Mouse (Mus musculus) CH12.LX (cell line): ENCODE results near the gene Bhlhe40. TPM values are rescaled to one million over a fixed set of nuclear protein-coding genes. Genes with fewer than 3 reads are reported as not detected.

Experiments used
- DNase-seq: peaks from one replicate; pipeline ENCODE4 v3.0.0-alpha.2; 2013; ENCODE audit errors: extremely low read depth
- H3K27ac ChIP-seq: 2 replicates; pipeline ENCODE4 v1.5.1; 2012; ENCODE audit warnings: low read depth, mild to moderate bottlenecking, control low read depth, moderate library complexity; ENCODE audit not compliant: insufficient read depth
- H3K27me3 ChIP-seq: replicated peaks from 2 replicates; pipeline ENCODE3; 2012; ENCODE audit warnings: inconsistent platforms
- H3K36me3 ChIP-seq, 2 experiments: replicated peaks in 1 of 2; 2 replicates each; pipeline versions ENCODE3 to v1.6.1; 2012; ENCODE audit warnings: inconsistent platforms in 1 of 2, low read length in 1 of 2, mild to moderate bottlenecking in 1 of 2, mixed read lengths in 1 of 2, moderate library complexity in 1 of 2; ENCODE audit not compliant: control insufficient read depth in 1 of 2, insufficient read depth in 1 of 2
- H3K4me1 ChIP-seq, 2 experiments: 2 replicates each; pipeline ENCODE4 v1.6.1; 2012; ENCODE audit warnings: inconsistent platforms in 1 of 2, moderate library complexity in 1 of 2; ENCODE audit not compliant: insufficient read depth in 2 of 2, control insufficient read depth in 1 of 2
- H3K4me2 ChIP-seq: 2 replicates; pipeline ENCODE4 v1.6.1; 2012; ENCODE audit warnings: low read depth, mild to moderate bottlenecking, control low read depth; ENCODE audit not compliant: poor library complexity, insufficient read depth, severe bottlenecking
- H3K4me3 ChIP-seq, 3 experiments: fragments of 150-350 bp in 1 of 3; sonication (generic) in 1 of 3; replicated peaks in 1 of 3; 2 replicates each; pipeline versions ENCODE3 to v1.5.1; 2011 to 2012; ENCODE audit warnings: low read depth in 2 of 3, low read length in 2 of 3, mild to moderate bottlenecking in 2 of 3, moderate library complexity in 2 of 3, control low read depth in 1 of 3, improper control_type of control experiment in 1 of 3, inconsistent platforms in 1 of 3, mixed read lengths in 1 of 3; ENCODE audit not compliant: poor library complexity in 1 of 3
- H3K79me2 ChIP-seq: replicated peaks from 2 replicates; pipeline ENCODE4 v1.6.1; 2012; ENCODE audit warnings: mild to moderate bottlenecking, moderate library complexity; ENCODE audit not compliant: control insufficient read depth, poor library complexity, insufficient read depth, severe bottlenecking; ENCODE audit errors: extremely low read depth
- H3K9ac ChIP-seq: 2 replicates; pipeline ENCODE4 v1.6.1; 2012; ENCODE audit warnings: low read depth, mild to moderate bottlenecking, control low read depth, moderate library complexity; ENCODE audit not compliant: insufficient read depth
- H3K9me3 ChIP-seq: replicated peaks from 2 replicates; pipeline ENCODE3; 2012; ENCODE audit warnings: low read length, inconsistent platforms, mixed read lengths
- CHD1 ChIP-seq: IDR thresholded peaks from 2 replicates; pipeline ENCODE4 v1.6.1; 2012; ENCODE audit warnings: low read depth, low read length, improper control_type of control experiment, inconsistent platforms
- CHD2 ChIP-seq: IDR thresholded peaks from 2 replicates; pipeline ENCODE4 v1.6.1; 2011; ENCODE audit warnings: low read length, improper control_type of control experiment
- CTCF ChIP-seq, 2 experiments: IDR thresholded peaks in 1 of 2; conservative IDR thresholded peaks in 1 of 2; 2 replicates each; pipeline ENCODE4 v1.5.1; 2011 to 2012; ENCODE audit warnings: low read depth in 2 of 2, low read length in 2 of 2, improper control_type of control experiment in 1 of 2, inconsistent platforms in 1 of 2, mild to moderate bottlenecking in 1 of 2, moderate library complexity in 1 of 2
- ELF1 ChIP-seq: IDR thresholded peaks from 2 replicates; pipeline ENCODE4 v1.6.1; 2014; ENCODE audit warnings: low read depth, mild to moderate bottlenecking, inconsistent platforms, low read length, improper control_type of control experiment
- ETS1 ChIP-seq: conservative IDR thresholded peaks from 2 replicates; pipeline ENCODE4 v1.6.1; 2012; ENCODE audit warnings: low read depth, mild to moderate bottlenecking, inconsistent platforms, low read length, improper control_type of control experiment, moderate library complexity
- GABPA ChIP-seq: IDR thresholded peaks from 2 replicates; pipeline ENCODE4 v1.6.1; 2012; ENCODE audit warnings: low read depth, low read length, improper control_type of control experiment, inconsistent platforms; ENCODE audit not compliant: insufficient replicate concordance
- KAT2A ChIP-seq: IDR thresholded peaks from 2 replicates; pipeline ENCODE4 v1.6.1; 2012; ENCODE audit warnings: low read length, improper control_type of control experiment, inconsistent platforms; ENCODE audit not compliant: insufficient replicate concordance
- MAZ ChIP-seq: IDR thresholded peaks from 2 replicates; pipeline ENCODE4 v1.6.1; 2012; ENCODE audit warnings: low read depth, mild to moderate bottlenecking, inconsistent platforms, low read length, improper control_type of control experiment, moderate library complexity
- MEF2A ChIP-seq: IDR thresholded peaks from 2 replicates; pipeline ENCODE4 v1.6.1; 2014; ENCODE audit warnings: low read depth, mild to moderate bottlenecking, inconsistent platforms, low read length, improper control_type of control experiment, borderline replicate concordance
- MYC ChIP-seq: IDR thresholded peaks from 2 replicates; pipeline ENCODE4 v1.6.1; 2011; ENCODE audit warnings: low read depth, mild to moderate bottlenecking, improper control_type of control experiment, low read length
- NELFE ChIP-seq: IDR thresholded peaks from 2 replicates; pipeline ENCODE4 v1.6.1; 2011; ENCODE audit warnings: low read depth, low read length, improper control_type of control experiment
- NRF1 ChIP-seq: IDR thresholded peaks from 2 replicates; pipeline ENCODE4 v1.6.1; 2014; ENCODE audit warnings: low read depth, mild to moderate bottlenecking, inconsistent platforms, low read length, improper control_type of control experiment, moderate library complexity
- PAX5 ChIP-seq: IDR thresholded peaks from 2 replicates; pipeline ENCODE4 v1.6.1; 2012; ENCODE audit warnings: low read length, inconsistent platforms, mixed read lengths
- RCOR1 ChIP-seq: conservative IDR thresholded peaks from 2 replicates; pipeline ENCODE4 v1.6.1; 2012; ENCODE audit warnings: low read depth, mild to moderate bottlenecking, inconsistent platforms, low read length, improper control_type of control experiment
- SMC3 ChIP-seq: IDR thresholded peaks from 2 replicates; pipeline ENCODE4 v1.6.1; 2011; ENCODE audit warnings: low read depth, low read length, improper control_type of control experiment
- TBP ChIP-seq: conservative IDR thresholded peaks from 2 replicates; pipeline ENCODE4 v1.6.1; 2011; ENCODE audit warnings: low read depth, low read length, improper control_type of control experiment
- USF1 ChIP-seq: IDR thresholded peaks from 2 replicates; pipeline ENCODE4 v1.6.1; 2014; ENCODE audit warnings: low read depth, mild to moderate bottlenecking, inconsistent platforms, low read length, improper control_type of control experiment
- ZC3H11A ChIP-seq: IDR thresholded peaks from 2 replicates; pipeline ENCODE4 v1.6.1; 2012; ENCODE audit warnings: low read depth, mild to moderate bottlenecking, inconsistent platforms, low read length, improper control_type of control experiment
- ZKSCAN1 ChIP-seq: IDR thresholded peaks from 2 replicates; pipeline ENCODE4 v1.6.1; 2012; ENCODE audit warnings: low read depth, inconsistent platforms, low read length, improper control_type of control experiment, borderline replicate concordance
- ZNF384 ChIP-seq: IDR thresholded peaks from 2 replicates; pipeline ENCODE4 v1.6.1; 2012; ENCODE audit warnings: low read depth, low read length, improper control_type of control experiment, inconsistent platforms
- dilution Hi-C: fragments of 300-500 bp; cut with MboI; formaldehyde crosslinking; loops from 2 replicates; pipeline ENCODE4 v1.14.3; 2020; ENCODE audit warnings: low sequenced_read_pairs; ENCODE audit not compliant: extremely low pct_unique_long_range_greater_than_20kb, extremely low pct_ligation_motif_present
- in situ Hi-C: fragments of 300-500 bp; cut with MboI; formaldehyde crosslinking; loops from 3 replicates; pipeline ENCODE4 v1.14.3; 2019; ENCODE audit warnings: low sequenced_read_pairs, low pct_ligation_motif_present, low pct_unique_long_range_greater_than_20kb, mixed read lengths
- polyA plus RNA-seq: library from polyadenylated mRNA; unstranded; fragments of >175 nt; gene quantifications from 2 replicates; pipeline ENCODE4 v1.2.1, GENCODE M21; 2012; ENCODE audit warnings: low read depth; ENCODE audit not compliant: insufficient read length
- total RNA-seq, 2 experiments: library from RNA; depleted of rRNA; stranded (reverse); fragments of 300-350 nt in 1 of 2; fragments of >200 nt in 1 of 2; gene quantifications; 2 replicates each; pipeline ENCODE4 v1.2.3; 2012 to 2014

The Bhlhe40 gene
- total and polyA plus RNA-seq, 3 experiments, result 55.4 to 130 (median 117) TPM

DNA sequence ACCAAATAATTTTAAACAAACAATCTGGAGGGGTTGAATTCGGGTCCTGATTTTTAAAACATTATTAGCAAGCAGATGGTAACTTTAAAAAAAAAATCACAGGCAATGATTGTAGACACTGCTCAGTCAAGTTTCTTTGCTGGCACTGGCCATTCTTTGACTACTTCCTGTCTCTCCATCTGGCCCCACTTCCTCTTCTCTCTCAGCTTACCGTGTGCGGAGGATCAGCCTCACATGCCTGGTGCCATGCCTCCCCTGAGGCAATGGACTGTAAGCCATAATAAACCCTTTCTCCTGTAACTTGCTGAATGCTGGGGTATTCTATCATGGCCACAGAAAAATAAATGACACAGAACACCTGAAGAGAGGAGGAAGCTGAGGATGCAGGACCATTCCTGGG lies 48.8 kb upstream of the Bhlhe40 start:
- H3K4me1 ChIP-seq, result peaks cover 2 to 8% of the 10 kb centered on the region in 2 experiments; a peak in 2 of 4 replicates
- no peak overlapping the region for H3K4me3 ChIP-seq
- dilution Hi-C loops, result no loop called here
- H3K9me3 ChIP-seq, result no peaks in the 10 kb centered on the region
- no peaks in the 10 kb centered on the region for H3K79me2 ChIP-seq
- no peaks in the 10 kb centered on the region for H3K27me3 ChIP-seq
- H3K27ac ChIP-seq, result no peak overlapping the region
- H3K9ac ChIP-seq, result no peak overlapping the region
- no peak overlapping the region for H3K4me2 ChIP-seq
- peak; percentile 36 for DNase-seq
- in situ Hi-C loops, result no loop called here
- TF ChIP-seq ZNF384 (no peak), ELF1 (no peak), MAZ (no peak), PAX5 (no peak), NELFE (no peak), TBP (no peak), ETS1 (no peak), CTCF (conservative IDR thresholded peaks at IDR 0.05 in 1 of 2, IDR thresholded peaks at IDR 0.05 in 1 of 2; ENCODE audit: low read depth in 2 of 2, low read length in 2 of 2) (no peak), MEF2A (no peak), RCOR1 (no peak), CHD1 (no peak), MYC (no peak)
- H3K36me3 ChIP-seq, result no peaks in the 10 kb centered on the region

DNA sequence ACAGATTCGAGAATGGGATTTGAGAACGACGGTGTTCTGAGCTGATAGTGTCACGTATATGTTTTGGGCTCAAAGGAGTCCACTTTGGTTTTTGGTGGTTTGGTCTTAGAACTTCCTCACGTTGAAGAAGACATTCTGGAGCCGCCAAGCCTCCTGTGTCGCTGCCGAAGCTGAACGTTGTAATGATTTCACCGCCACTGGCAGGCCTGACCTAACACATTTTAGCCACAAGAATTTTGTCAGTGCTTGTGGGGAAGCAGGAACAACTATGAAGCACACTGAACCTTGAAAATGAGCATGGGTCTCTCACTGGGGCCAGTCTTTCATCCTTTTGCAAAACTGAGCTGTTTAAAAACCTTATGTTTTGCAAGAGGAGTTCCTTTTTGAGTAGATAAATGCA lies 42.4 kb upstream of the Bhlhe40 start:
- Histone ChIP-seq H3K4me1 (no peaks in the 10 kb centered on the region), H3K36me3 (no peaks in the 10 kb centered on the region), H3K9me3 (no peaks in the 10 kb centered on the region), H3K79me2 (no peaks in the 10 kb centered on the region), H3K4me3 (no peak overlapping the region), H3K9ac (no peak overlapping the region), H3K4me2 (no peak overlapping the region), H3K27ac (no peak overlapping the region), H3K27me3 (no peaks in the 10 kb centered on the region)
- in situ Hi-C loops, result no loop called here
- dilution Hi-C loops, result no loop called here
- no peak for TF ChIP-seq GABPA
- no peak for TF ChIP-seq ZKSCAN1
- no peak for TF ChIP-seq MYC
- no peak for TF ChIP-seq ELF1
- TF ChIP-seq KAT2A, result no peak
- TF ChIP-seq NELFE, result no peak
- no peak for TF ChIP-seq ZC3H11A
- no peak for TF ChIP-seq CHD1
- no peak for TF ChIP-seq TBP
- TF ChIP-seq SMC3, result no peak
- no peak for TF ChIP-seq USF1
- TF ChIP-seq CHD2, result no peak
- TF ChIP-seq NRF1, result no peak
- no peak for TF ChIP-seq MEF2A
- no peak for DNase-seq
